Comparison of ENCODE assay signal across 8 mouse cellular contexts in genomic region chr3:95855502-95856089, GRCm38 (mm10). TPM values are rescaled to one million over a fixed set of nuclear protein-coding genes. Genes with fewer than 3 reads are reported as not detected.
A peak's percentile ranks its signal among the peaks of the same experiment; 100 is the strongest.
DNase-seq lines count a peak whose midpoint lies in the region; ATAC-seq and TF ChIP-seq lines count a peak whose summit lies in the region.

Gene Prpf3 (minus strand): TSS chr3:95855885.

- H3K9me3 ChIP-seq in heart, embryonic 10.5 days: no peaks in the 10 kb centered on the region
- H3K9me3 ChIP-seq in kidney, embryonic 15.5 days (replicated peaks): no peaks in the 10 kb centered on the region

- H3K4me2 ChIP-seq in kidney, embryonic 15.5 days: peak within 1 kb of the TSS; percentile 64

- H3K36me3 ChIP-seq in heart, embryonic 10.5 days: peaks cover 30% of the 10 kb centered on the region
- H3K36me3 ChIP-seq in kidney, embryonic 15.5 days: peaks cover 33% of the 10 kb centered on the region

- peak within 1 kb of the TSS; percentile 79 for H3K9ac ChIP-seq in kidney, embryonic 15.5 days

- TF ChIP-seq CTCF in bone marrow macrophage, adult 2 months (IDR thresholded peaks at IDR 0.05; ENCODE audit: low read depth, low read length): no peak
- TF ChIP-seq CTCF in embryonic fibroblast, embryonic 13.5 days (IDR thresholded peaks at IDR 0.05; ENCODE audit: borderline replicate concordance, insufficient read depth, low read length): no peak

- TF ChIP-seq POLR2A in bone marrow macrophage, adult 2 months (IDR thresholded peaks at IDR 0.05; ENCODE audit: borderline replicate concordance, low read depth, low read length): no peak
- TF ChIP-seq POLR2A in embryonic fibroblast, embryonic 13.5 days (IDR thresholded peaks at IDR 0.05; ENCODE audit: low read depth, low read length): peak; percentile 83; the same call in 1 of the 2 replicates

- peaks cover 5% of the 10 kb centered on the region; the same call in 1 of the 2 replicates for H3K4me1 ChIP-seq in bone marrow macrophage, adult 2 months (ENCODE audit: control insufficient read depth, insufficient read depth, low read length)
- H3K4me1 ChIP-seq in embryonic fibroblast, embryonic 13.5 days (ENCODE audit: control insufficient read depth, insufficient read depth, low read length): peaks cover 3% of the 10 kb centered on the region; the same call in 1 of the 2 replicates
- peaks cover 10% of the 10 kb centered on the region for H3K4me1 ChIP-seq in heart, embryonic 10.5 days
- H3K4me1 ChIP-seq in kidney, embryonic 15.5 days: peaks cover 14% of the 10 kb centered on the region

- under 1% methylated on average over 56 of the region's 56 CpGs for WGBS in heart, embryonic 10.5 days
- under 1% methylated on average over 56 of the region's 56 CpGs for WGBS in kidney, embryonic 15.5 days

- DNase-seq in A20 (ENCODE audit: low read depth, low spot score) (peak; percentile 96), liver (peak; percentile 95)
- peak; percentile 96 for DNase-seq in heart, embryonic 10.5 days (ENCODE audit: low spot score)
- peak; percentile 94 to 96 for DNase-seq in spleen, postnatal 4 days (ENCODE audit: low spot score in 2 of 2)

- H3K27ac ChIP-seq in bone marrow macrophage, adult 2 months (ENCODE audit: insufficient read depth, low read depth, low read length): peak within 1 kb of the TSS; percentile 56
- H3K27ac ChIP-seq in embryonic fibroblast, embryonic 13.5 days (ENCODE audit: insufficient read depth, low read length): peak within 1 kb of the TSS; percentile 69
- peak within 1 kb of the TSS; percentile 89 for H3K27ac ChIP-seq in heart, embryonic 10.5 days
- H3K27ac ChIP-seq in kidney, embryonic 15.5 days: peak within 1 kb of the TSS; percentile 88

- H3K4me3 ChIP-seq in bone marrow macrophage, adult 2 months (ENCODE audit: insufficient read depth, low read length): peak within 1 kb of the TSS; percentile 89
- H3K4me3 ChIP-seq in embryonic fibroblast, embryonic 13.5 days (ENCODE audit: insufficient read depth, low read length): peak within 1 kb of the TSS; percentile 92
- H3K4me3 ChIP-seq in heart, embryonic 10.5 days: peak within 1 kb of the TSS; percentile 85
- peak within 1 kb of the TSS; percentile 86 for H3K4me3 ChIP-seq in kidney, embryonic 15.5 days (replicated peaks)

- peak; percentile 99 for ATAC-seq in kidney, embryonic 15.5 days (replicated peaks; ENCODE audit: low FRiP score)
- ATAC-seq in monocyte, adult 5-6 weeks (replicated peaks; ENCODE audit: insufficient number of reproducible peaks, low FRiP score, low TSS enrichment, poor library complexity, severe bottlenecking): peak; percentile 97

- H3K27me3 ChIP-seq in heart, embryonic 10.5 days (ENCODE audit: insufficient read depth, poor library complexity, severe bottlenecking): no peaks in the 10 kb centered on the region
- H3K27me3 ChIP-seq in kidney, embryonic 15.5 days: no peaks in the 10 kb centered on the region

RNA-seq across cellular contexts. Expression of gene Prpf3, which starts in this region (rescaled TPM):
- polyA plus RNA-seq in bone marrow macrophage, adult 2 months (2012; ENCODE audit: insufficient read depth, insufficient read length, missing spikeins): 33.0 and 34.9 TPM in 2 replicates
- 37.4 and 37.7 TPM in 2 replicates for polyA plus RNA-seq in embryonic fibroblast, embryonic 13.5 days (2011; ENCODE audit: insufficient read length, low read depth, missing spikeins)
- polyA plus RNA-seq in heart, embryonic 10.5 days (2016; fragmentation: Nextera tagmentation; extraction: Ambion mirVana): 40.4 and 55.1 TPM in 2 replicates
- polyA plus RNA-seq in kidney, embryonic 15.5 days (2015; fragmentation: Nextera tagmentation; extraction: Ambion mirVana): 49.7 and 52.3 TPM in 2 replicates
- total RNA-seq in monocyte, adult 5-6 weeks (2017): 30.1 to 50.7 TPM (median 32.2 TPM) in 3 replicates

Comparison
In these comparisons a context has a peak if more than half of its experiments do, and no peak if none do; other contexts are left out.
1. Peak in every context shown above with its lines: DNase-seq, ATAC-seq, H3K4me3 ChIP-seq and H3K27ac ChIP-seq.